In genomic region chr2:50296987-50297350, GRCm38 (mm10) we compare ENCODE assay signal across 8 mouse cellular contexts. TPM values are rescaled to one million over a fixed set of nuclear protein-coding genes. Genes with fewer than 3 reads are reported as not detected.
DNase-seq lines count a peak whose midpoint lies in the region; ATAC-seq and TF ChIP-seq lines count a peak whose summit lies in the region.

No protein-coding gene starts in this region.

- WGBS in heart, adult 2 months, result 2% methylated on average over 9 of the region's 9 CpGs
- 2% methylated on average over 9 of the region's 9 CpGs for WGBS in liver, embryonic 12.5 days (ENCODE audit: insufficient replicate concordance)

- peak overlapping the region; percentile 69 for H3K4me3 ChIP-seq in heart, adult 2 months
- H3K4me3 ChIP-seq in E14TG2a.4 (replicated peaks; ENCODE audit: low read length), result peak overlapping the region; percentile 96
- H3K4me3 ChIP-seq in erythroblast, embryonic 14.5 days (replicated peaks), result peak overlapping the region; percentile 93
- peak overlapping the region; percentile 75 for H3K4me3 ChIP-seq in liver, embryonic 12.5 days

- H3K27me3 ChIP-seq in heart, adult 2 months (ENCODE audit: control insufficient read depth, insufficient read depth, low read length), result no peaks in the 10 kb centered on the region
- H3K27me3 ChIP-seq in E14TG2a.4 (ENCODE audit: insufficient read depth, low read length), result no peaks in the 10 kb centered on the region
- peaks cover 5% of the 10 kb centered on the region; the same call in 1 of the 2 replicates for H3K27me3 ChIP-seq in erythroblast, embryonic 14.5 days (ENCODE audit: control insufficient read depth)
- H3K27me3 ChIP-seq in liver, embryonic 12.5 days (replicated peaks), result no peaks in the 10 kb centered on the region

- H3K9ac ChIP-seq in heart, adult 2 months (ENCODE audit: low read depth, low read length), result peak overlapping the region; percentile 54; the same call in 1 of the 2 replicates
- H3K9ac ChIP-seq in liver, embryonic 12.5 days, result peak overlapping the region; percentile 66; the same call in 1 of the 2 replicates

- no peak for DNase-seq in heart, adult 2 months
- no peak for DNase-seq in heart, postnatal 10 days
- no peak for DNase-seq in spleen, adult 12 weeks (ENCODE audit: low spot score)
- DNase-seq in yolk sac, embryonic 10.5 days (ENCODE audit: low spot score), result no peak

- no peak for TF ChIP-seq POLR2A in heart, adult 2 months (IDR thresholded peaks at IDR 0.05; ENCODE audit: insufficient read depth, low read depth, low read length)

- no peak for TF ChIP-seq EP300 in heart, adult 2 months (IDR thresholded peaks at IDR 0.05; ENCODE audit: insufficient read depth, low read depth, low read length)

- peaks cover 7% of the 10 kb centered on the region for H3K4me1 ChIP-seq in heart, adult 2 months (ENCODE audit: control insufficient read depth, insufficient read depth, low read length)
- H3K4me1 ChIP-seq in E14TG2a.4 (replicated peaks; ENCODE audit: low read depth, low read length), result peaks cover 17% of the 10 kb centered on the region
- peaks cover 34% of the 10 kb centered on the region for H3K4me1 ChIP-seq in erythroblast, embryonic 14.5 days (ENCODE audit: control insufficient read depth)
- H3K4me1 ChIP-seq in liver, embryonic 12.5 days, result peaks cover 36% of the 10 kb centered on the region

- H3K36me3 ChIP-seq in heart, adult 2 months (ENCODE audit: control insufficient read depth, insufficient read depth, low read length), result peaks cover 22% of the 10 kb centered on the region
- H3K36me3 ChIP-seq in E14TG2a.4 (ENCODE audit: insufficient read depth, low read length), result peaks cover 10% of the 10 kb centered on the region; the same call in 1 of the 2 replicates
- peaks cover 9% of the 10 kb centered on the region for H3K36me3 ChIP-seq in erythroblast, embryonic 14.5 days (ENCODE audit: control insufficient read depth)
- 0 out of 2 replicates have a peak, but pooled peaks cover 5% of the 10 kb centered on the region for H3K36me3 ChIP-seq in liver, embryonic 12.5 days

- peaks cover 6% of the 10 kb centered on the region for H3K79me2 ChIP-seq in heart, adult 2 months (replicated peaks; ENCODE audit: control insufficient read depth, insufficient read depth, low read length)

- peak overlapping the region; percentile 86 for H3K4me2 ChIP-seq in liver, embryonic 12.5 days

- ATAC-seq in liver, embryonic 12.5 days, result peak; percentile 16; the same call in 1 of the 2 replicates
- ATAC-seq in activated CD4-positive, CD25-positive, alpha-beta regulatory T cell, adult 4 months, result no peak

- no peak for TF ChIP-seq CTCF in heart, adult 2 months (IDR thresholded peaks at IDR 0.05)
- no peak for TF ChIP-seq CTCF in E14TG2a.4 (conservative IDR thresholded peaks at IDR 0.05; ENCODE audit: low read length)

- intact Hi-C loops in heart, adult 2 months (cut with DNase I), result loop anchor here (2.0 to 10.0 kb wide), 2 partner anchors 852 to 1778 kb away; partner anchors contain the start of genes Rif1 and Rnd3
- intact Hi-C loops in heart, postnatal 10 days (cut with DNase I), result no loop called here

- H3K9me3 ChIP-seq in E14TG2a.4 (ENCODE audit: low read length), result no peaks in the 10 kb centered on the region
- no peaks in the 10 kb centered on the region for H3K9me3 ChIP-seq in erythroblast, embryonic 14.5 days (ENCODE audit: control insufficient read depth, low read length)
- no peaks in the 10 kb centered on the region for H3K9me3 ChIP-seq in liver, embryonic 12.5 days (replicated peaks)

- H3K27ac ChIP-seq in heart, adult 2 months, result peak overlapping the region; percentile 9; the same call in 1 of the 2 replicates
- H3K27ac ChIP-seq in liver, embryonic 12.5 days, result no peak overlapping the region

RNA-seq across cellular contexts. Expression of gene Mmadhc, which starts 0.4 kb away (rescaled TPM):
- total RNA-seq in heart, adult 2 months (2021), result 100 to 1,000 TPM; 148 to 170 TPM
- polyA plus RNA-seq in heart, adult 2 months (2012; rRNA removed), result 74.9 and 150 TPM in 2 replicates
- 100 to 1,000 TPM; 152 to 156 TPM for total RNA-seq in heart, postnatal 10 days (2021)
- 4.1 and 6.6 TPM in 2 replicates for polyA plus RNA-seq in erythroblast, embryonic 14.5 days (2012)
- 109 TPM in 2 replicates for polyA plus RNA-seq in liver, embryonic 12.5 days (2016; fragmentation: Nextera tagmentation; extraction: Ambion mirVana)
- 10 to 100 TPM; 50.8 to 53.9 TPM for polyA plus RNA-seq in activated CD4-positive, CD25-positive, alpha-beta regulatory T cell, adult 4 months (2017; shearing (Covaris generic))
